In the genomic region with DNA sequence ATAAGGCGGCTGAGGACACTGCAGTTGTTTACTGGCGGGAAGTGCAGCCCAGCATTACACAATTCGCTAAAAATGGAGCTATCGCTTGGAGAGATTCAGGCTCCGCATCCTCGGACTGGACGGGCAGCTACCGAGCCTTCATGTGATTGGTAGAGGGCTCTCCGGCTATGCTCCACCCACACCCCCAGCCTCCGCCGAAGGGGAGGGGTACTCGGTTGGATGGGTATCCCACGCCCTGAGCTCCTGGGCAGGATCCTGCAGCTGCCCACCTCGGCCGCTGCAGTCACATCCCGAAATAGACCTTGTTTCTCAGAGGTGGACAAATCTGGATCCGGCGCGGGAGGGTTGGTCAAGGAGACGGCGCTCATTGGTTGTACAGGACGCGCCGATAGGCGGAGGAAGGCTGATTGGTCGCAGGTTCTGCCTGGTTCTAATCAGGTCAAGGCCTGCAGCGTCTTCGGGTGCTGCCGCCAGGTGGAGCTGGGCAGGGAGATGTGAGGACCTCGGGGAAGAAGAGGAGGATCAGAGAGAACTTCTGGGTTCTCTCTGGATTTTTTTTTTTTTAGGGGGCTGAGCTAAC, we compare ENCODE assay signal across 1 mouse cellular context.
TF ChIP-seq lines count a peak whose summit lies in the region.

No protein-coding gene starts in this region.

TF ChIP-seq in CH12.LX, 34 proteins besides CTCF, POLR2A, EP300 and RAD21:
- TF ChIP-seq E2F4 (IDR thresholded peaks at IDR 0.05; ENCODE audit: insufficient replicate concordance, low read depth, low read length): no peak
- TF ChIP-seq POLR2AphosphoS2 (IDR thresholded peaks at IDR 0.05; ENCODE audit: low read depth, low read length): no peak
- no peak for TF ChIP-seq KAT2A (IDR thresholded peaks at IDR 0.05; ENCODE audit: insufficient replicate concordance, low read length)
- TF ChIP-seq BHLHE40 (IDR thresholded peaks at IDR 0.05; ENCODE audit: low read depth, low read length): no peak
- TF ChIP-seq MAZ (IDR thresholded peaks at IDR 0.05; ENCODE audit: low read depth, low read length): no peak
- TF ChIP-seq ZKSCAN1 (IDR thresholded peaks at IDR 0.05; ENCODE audit: borderline replicate concordance, low read depth, low read length): no peak
- no peak for TF ChIP-seq NRF1 (IDR thresholded peaks at IDR 0.05; ENCODE audit: low read depth, low read length)
- TF ChIP-seq ZNF384 (IDR thresholded peaks at IDR 0.05; ENCODE audit: low read depth, low read length): peak; percentile 90
- TF ChIP-seq SIN3A (IDR thresholded peaks at IDR 0.05; ENCODE audit: low read length): peak; percentile 43; the same call in 1 of the 2 replicates
- peak; percentile 54; the same call in 1 of the 2 replicates for TF ChIP-seq TCF12 (IDR thresholded peaks at IDR 0.05; ENCODE audit: low read depth, low read length)
- no peak for TF ChIP-seq PAX5 (IDR thresholded peaks at IDR 0.05; ENCODE audit: low read length)
- TF ChIP-seq CHD2 (IDR thresholded peaks at IDR 0.05; ENCODE audit: low read length): peak; percentile 57; the same call in 1 of the 2 replicates
- TF ChIP-seq JUN (IDR thresholded peaks at IDR 0.05; ENCODE audit: insufficient read depth, low read depth, low read length): no peak
- no peak; the same call in 1 of the 2 replicates for TF ChIP-seq JUND (conservative IDR thresholded peaks at IDR 0.05; ENCODE audit: low read depth, low read length)
- peak; percentile 31 for TF ChIP-seq ZC3H11A (IDR thresholded peaks at IDR 0.05; ENCODE audit: low read depth, low read length)
- TF ChIP-seq MAX (IDR thresholded peaks at IDR 0.05; ENCODE audit: low read length): peak; percentile 65; the same call in 1 of the 2 replicates
- TF ChIP-seq UBTF (IDR thresholded peaks at IDR 0.05; ENCODE audit: low read depth, low read length): no peak
- no peak for TF ChIP-seq ZMIZ1 (IDR thresholded peaks at IDR 0.05; ENCODE audit: low read depth, low read length)
- TF ChIP-seq HCFC1 (IDR thresholded peaks at IDR 0.05; ENCODE audit: low read depth, low read length): no peak
- no peak for TF ChIP-seq USF2 (conservative IDR thresholded peaks at IDR 0.05; ENCODE audit: low read depth, low read length)
- no peak for TF ChIP-seq CHD1 (IDR thresholded peaks at IDR 0.05; ENCODE audit: low read depth, low read length)
- no peak for TF ChIP-seq GABPA (IDR thresholded peaks at IDR 0.05; ENCODE audit: insufficient replicate concordance, low read depth, low read length)
- TF ChIP-seq RCOR1 (conservative IDR thresholded peaks at IDR 0.05; ENCODE audit: low read depth, low read length): no peak
- TF ChIP-seq MXI1 (IDR thresholded peaks at IDR 0.05; ENCODE audit: low read depth, low read length): peak; percentile 45; the same call in 1 of the 2 replicates
- TF ChIP-seq TBP (conservative IDR thresholded peaks at IDR 0.05; ENCODE audit: low read depth, low read length): 0 out of 2 replicates have a peak, but pooled peaks have one; percentile 56
- peak; percentile 80 for TF ChIP-seq MEF2A (IDR thresholded peaks at IDR 0.05; ENCODE audit: borderline replicate concordance, low read depth, low read length)
- peak; percentile 42; the same call in 1 of the 2 replicates for TF ChIP-seq IRF4 (IDR thresholded peaks at IDR 0.05; ENCODE audit: low read depth, low read length)
- no peak for TF ChIP-seq ELF1 (IDR thresholded peaks at IDR 0.05; ENCODE audit: low read depth, low read length)
- TF ChIP-seq MYC (IDR thresholded peaks at IDR 0.05; ENCODE audit: low read depth, low read length): peak; percentile 45; the same call in 1 of the 2 replicates
- peak; percentile 98 for TF ChIP-seq SMC3 (IDR thresholded peaks at IDR 0.05; ENCODE audit: low read depth, low read length)
- TF ChIP-seq ETS1 (conservative IDR thresholded peaks at IDR 0.05; ENCODE audit: low read depth, low read length): no peak
- peak; percentile 41; the same call in 1 of the 2 replicates for TF ChIP-seq NELFE (IDR thresholded peaks at IDR 0.05; ENCODE audit: low read depth, low read length)
- no peak for TF ChIP-seq USF1 (IDR thresholded peaks at IDR 0.05; ENCODE audit: low read depth, low read length)
- TF ChIP-seq MAFK (IDR thresholded peaks at IDR 0.05; ENCODE audit: insufficient replicate concordance, low read length): no peak
